Mouse (Mus musculus) left cerebral cortex, adult 9 months (tissue): ENCODE measurements around the gene Spata5.

Experiments used
- DNase-seq, 2 experiments: peaks; one replicate each; pipeline ENCODE4 v3.0.0; 2022; ENCODE audit warnings: low spot score in 2 of 2

Spata5 gene

GRCm38 (mm10) chr3:37420641-37421040 is 945 bp downstream of the Spata5 start:
- no peak for DNase-seq

DNA sequence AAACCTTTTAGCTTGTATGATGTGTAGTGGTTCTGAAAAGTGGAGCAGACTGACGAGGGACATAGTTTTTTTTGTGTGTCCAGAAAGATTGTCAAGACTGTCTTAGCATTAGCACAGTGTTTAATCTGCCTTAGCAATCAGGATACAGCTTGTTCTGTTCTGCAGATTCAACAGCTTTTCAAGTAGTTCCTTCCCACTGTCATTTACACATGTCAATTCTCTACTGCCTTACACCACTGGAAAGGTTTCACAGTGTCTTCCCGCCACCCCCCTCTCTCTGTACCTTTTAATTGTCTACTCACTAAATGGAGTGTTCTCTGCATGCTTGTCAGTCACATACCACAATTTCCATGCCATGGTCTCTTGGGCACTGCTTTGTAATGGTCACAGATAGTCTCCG is 1.5 kb downstream of the Spata5 start:
- no peak for DNase-seq

DNA sequence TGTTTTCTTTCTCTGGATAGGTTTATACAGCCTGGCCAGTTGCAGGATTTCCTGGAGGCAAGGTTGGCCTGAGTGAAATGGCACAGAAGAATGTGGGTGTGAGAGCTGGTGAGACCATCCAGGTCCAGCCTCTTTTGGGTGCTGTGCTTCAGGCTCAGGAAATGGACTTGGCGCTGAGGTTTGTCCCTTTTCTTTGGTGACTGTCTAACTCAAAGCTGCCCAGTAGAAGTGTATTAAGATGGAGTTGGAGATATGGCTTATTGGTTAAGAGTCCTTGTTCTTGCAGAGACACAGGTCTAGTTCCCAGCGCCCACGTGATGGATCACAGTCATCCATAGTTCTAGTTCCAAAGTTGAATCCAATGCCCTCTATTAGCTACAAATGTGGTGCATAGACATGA is 6.4 kb downstream of the Spata5 start:
- no peak for DNase-seq

DNA sequence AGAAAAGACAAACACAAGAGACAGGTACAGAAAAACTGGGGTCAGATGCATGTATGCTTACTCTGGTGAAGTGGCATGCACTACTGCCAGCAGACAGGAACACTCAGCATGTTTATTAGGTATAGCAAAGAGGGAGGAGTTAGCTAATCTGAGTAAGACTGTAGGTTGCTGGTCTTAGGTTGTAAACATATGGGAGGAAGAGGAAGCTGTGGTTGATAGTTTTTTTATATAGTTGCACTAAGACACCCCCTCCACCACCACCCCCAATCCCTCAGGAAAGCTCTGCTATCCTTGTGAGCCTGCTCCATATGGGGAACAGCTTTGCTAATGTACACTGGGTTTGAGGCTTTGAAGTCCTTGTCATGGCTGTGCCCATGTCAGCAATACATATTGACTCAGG is 10.7 kb downstream of the Spata5 start:
- no peak for DNase-seq

- no peak for DNase-seq
Measured at GRCm38 (mm10) chr3:37439770-37440169, 20.1 kb downstream of the Spata5 start.

- DNase-seq, result no peak
Measured at GRCm38 (mm10) chr3:37443409-37443808, 23.7 kb downstream of the Spata5 start.

DNA sequence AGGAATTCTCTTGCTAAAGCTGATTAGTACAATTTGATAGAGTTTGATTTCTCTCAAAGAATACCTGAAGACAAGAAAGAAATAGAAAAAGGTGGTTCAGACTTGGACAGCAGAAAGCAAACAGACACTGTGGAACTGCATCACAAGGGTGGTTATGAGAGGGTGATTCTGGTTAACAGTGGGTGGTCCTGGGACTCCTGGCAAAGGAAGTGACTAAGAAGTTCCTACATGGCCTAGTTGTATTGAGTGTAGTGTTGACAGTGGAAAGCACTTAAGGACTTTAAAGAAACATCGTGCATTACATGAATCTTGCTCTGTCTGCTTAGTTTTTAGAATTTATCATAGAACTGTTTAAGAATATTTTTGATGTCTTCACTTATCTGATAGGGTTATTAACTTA is 36.3 kb downstream of the Spata5 start:
- DNase-seq, result no peak

DNA sequence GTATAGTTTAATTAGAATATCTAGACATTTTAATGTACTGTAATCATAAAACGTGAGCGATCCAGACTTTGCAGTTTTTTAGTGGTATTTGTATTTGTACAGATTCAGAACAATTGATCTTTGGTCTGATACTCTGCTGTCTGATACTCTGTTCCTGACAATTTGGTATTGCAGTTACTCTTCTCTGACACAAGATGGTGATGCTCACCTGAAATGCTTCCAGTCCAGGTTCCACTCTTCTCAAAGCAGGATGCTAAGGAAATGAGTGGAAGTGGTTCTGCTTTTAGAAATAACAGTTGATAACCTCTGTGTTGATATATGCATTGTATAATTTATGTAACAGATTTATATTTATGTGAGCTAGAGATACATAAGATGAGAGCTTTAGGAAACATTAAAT is 48.5 kb downstream of the Spata5 start:
- DNase-seq, result no peak

GRCm38 (mm10) chr3:37469353-37469752 is 49.7 kb downstream of the Spata5 start:
- DNase-seq, result no peak

DNA sequence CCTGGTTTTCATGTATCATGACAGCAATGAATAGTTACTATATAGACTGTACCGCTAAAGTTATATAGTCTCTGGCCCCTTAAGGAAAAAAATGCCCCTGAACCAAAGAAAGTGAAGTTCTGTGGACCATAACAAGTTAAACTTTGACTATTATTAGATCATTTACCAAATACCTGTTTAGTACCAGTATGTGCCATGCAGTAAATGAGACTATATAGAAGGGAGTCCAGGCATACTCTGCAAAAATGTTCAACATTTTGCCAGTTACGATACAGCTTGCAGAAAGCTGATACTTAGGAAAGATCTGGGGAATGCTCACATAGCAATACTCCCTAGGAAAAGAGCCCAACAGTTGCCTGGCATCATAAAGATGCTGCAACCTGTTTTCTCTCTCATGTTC is 51.2 kb downstream of the Spata5 start:
- DNase-seq, result no peak

- no peak for DNase-seq
Measured at GRCm38 (mm10) chr3:37472461-37472860, 52.8 kb downstream of the Spata5 start.

DNA sequence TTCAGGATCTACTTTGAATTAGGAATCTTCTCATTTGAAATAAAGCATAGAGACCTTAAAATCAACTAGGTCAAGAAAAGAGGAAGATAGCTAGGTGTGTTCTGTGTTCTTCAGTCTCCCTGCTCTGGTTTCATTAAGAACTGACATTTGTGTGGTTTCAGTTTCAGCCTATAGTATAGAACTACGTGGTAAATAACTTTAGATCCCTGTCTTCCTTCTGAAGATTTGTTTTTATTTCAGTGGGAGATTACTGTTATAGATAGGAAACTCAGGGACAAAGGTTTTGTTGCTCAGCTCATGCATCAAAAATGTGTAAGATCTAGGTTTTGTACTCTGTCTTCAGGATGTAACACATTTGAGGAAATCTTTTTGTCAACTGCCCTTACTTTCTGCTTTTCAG is 56.8 kb downstream of the Spata5 start:
- no peak for DNase-seq

DNA sequence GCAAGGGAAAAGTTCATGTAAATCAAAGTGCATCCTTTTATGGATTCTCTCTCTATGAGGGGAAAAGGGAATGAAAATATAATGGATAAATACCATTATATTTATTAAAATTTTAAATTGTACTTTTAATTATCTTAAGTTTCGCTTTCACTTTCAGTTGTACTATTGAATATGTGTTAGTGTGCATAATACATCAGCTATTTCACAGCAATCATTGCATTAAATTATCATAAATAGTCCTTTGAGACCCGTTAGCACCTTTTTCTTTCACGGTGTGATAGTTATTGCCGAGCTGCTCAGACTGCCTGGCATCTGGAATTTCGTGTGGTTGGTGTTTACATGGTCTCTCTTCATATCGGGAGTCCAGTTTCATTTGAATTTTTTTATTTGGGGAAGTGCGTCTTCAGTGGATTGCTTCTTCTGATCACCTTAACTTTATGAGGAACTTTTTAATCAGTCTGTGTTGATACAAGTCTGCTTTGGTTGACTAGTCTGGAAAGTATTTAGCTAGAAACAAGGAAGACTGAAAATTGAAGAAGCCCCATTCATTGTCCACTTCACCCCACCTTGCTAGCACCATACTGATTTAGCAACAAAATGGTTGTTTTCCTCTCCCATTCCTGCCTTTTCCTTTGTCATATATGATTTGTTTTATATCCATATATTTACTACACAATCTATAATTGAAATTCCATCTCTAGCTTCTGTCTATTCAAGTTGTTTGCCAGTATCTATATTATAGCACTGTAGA is 57.9 kb downstream of the Spata5 start:
- DNase-seq, result no peak

GRCm38 (mm10) chr3:37479771-37480170 is 60.1 kb downstream of the Spata5 start:
- DNase-seq, result no peak

- no peak for DNase-seq
Measured at GRCm38 (mm10) chr3:37481295-37481694, 61.6 kb downstream of the Spata5 start.

DNA sequence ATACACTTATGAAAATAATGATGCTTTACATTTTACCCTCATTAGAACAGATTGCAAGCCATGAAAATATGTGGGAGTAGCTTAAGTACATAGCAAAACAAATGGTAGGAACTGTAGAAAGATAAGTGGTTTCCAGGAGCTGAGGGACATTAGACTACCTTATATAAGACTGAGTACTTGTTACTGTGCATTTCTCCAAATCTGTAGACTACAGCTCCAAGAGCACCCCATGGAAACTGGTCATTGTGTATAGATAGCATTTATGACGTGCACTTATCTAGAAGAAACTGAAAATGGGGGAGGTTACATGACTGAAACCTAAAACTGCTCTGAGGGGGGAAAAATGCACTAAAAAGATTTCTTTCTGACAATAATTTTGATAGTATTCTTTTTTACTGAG is 63.0 kb downstream of the Spata5 start:
- DNase-seq, result no peak

- DNase-seq, result no peak
Measured at GRCm38 (mm10) chr3:37483709-37484265, 64.1 kb downstream of the Spata5 start.

DNA sequence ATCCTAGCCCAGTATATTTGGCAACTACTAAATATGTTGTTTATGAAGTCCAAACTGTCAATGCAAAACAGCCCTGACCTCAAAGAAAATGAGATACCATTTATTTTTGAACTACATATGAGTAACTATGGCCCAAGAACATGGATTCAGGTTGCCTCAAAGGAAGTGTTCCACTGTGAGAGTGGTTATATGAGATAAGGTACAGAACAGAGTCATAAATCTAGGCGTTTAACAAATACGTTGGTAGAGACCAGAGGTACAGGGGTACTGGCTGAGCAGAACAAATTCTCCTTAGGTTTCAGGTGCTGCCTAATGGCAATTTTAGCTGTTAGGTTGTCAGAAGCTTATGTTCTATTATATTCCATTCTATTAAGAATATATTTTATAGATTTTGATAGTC is 67.9 kb downstream of the Spata5 start:
- no peak for DNase-seq

DNA sequence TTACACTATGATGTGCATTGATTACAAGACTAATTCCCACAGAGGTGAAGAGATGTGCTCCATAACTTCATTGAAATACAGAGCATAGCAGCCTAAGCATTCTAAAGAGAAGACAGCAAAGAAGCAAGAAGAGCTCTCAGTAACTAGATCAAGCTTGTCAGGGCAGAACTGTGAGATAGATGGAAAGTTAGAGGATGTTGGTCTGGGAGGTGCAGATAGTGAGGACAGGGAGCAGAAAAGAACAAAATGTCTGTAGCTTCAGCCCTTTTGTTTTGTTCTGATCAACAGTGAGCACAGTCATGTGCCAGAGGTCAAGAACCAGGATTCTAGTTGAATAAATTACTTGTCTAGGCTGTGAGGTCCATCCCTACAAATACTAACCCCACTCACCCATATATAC is 68.5 kb downstream of the Spata5 start:
- no peak for DNase-seq

GRCm38 (mm10) chr3:37490025-37490424 is 70.3 kb downstream of the Spata5 start:
- no peak for DNase-seq

- DNase-seq, result no peak
Measured at GRCm38 (mm10) chr3:37500939-37501338, 81.2 kb downstream of the Spata5 start.

GRCm38 (mm10) chr3:37502552-37502951 is 82.9 kb downstream of the Spata5 start:
- no peak for DNase-seq

GRCm38 (mm10) chr3:37503846-37504245 is 84.2 kb downstream of the Spata5 start:
- no peak for DNase-seq
